Mouse (Mus musculus) C2C12 (cell line): ENCODE results near the gene Chchd10.

Source experiments
- CTCF ChIP-seq: IDR thresholded peaks from one replicate; pipeline ENCODE4 v1.5.1; 2011; ENCODE audit not compliant: control insufficient read depth, insufficient read depth, insufficient read length
- MAX ChIP-seq: IDR thresholded peaks from one replicate; pipeline ENCODE4 v1.6.1; 2011; ENCODE audit warnings: mild to moderate bottlenecking, control low read depth
- MYOG ChIP-seq: IDR thresholded peaks from one replicate; pipeline ENCODE4 v1.6.1; 2011; ENCODE audit not compliant: control insufficient read depth, insufficient read length; ENCODE audit errors: extremely low read depth
- USF1 ChIP-seq: IDR thresholded peaks from one replicate; pipeline ENCODE4 v1.6.1; 2011; ENCODE audit warnings: low read depth, mild to moderate bottlenecking, control low read depth, moderate library complexity

DNA sequence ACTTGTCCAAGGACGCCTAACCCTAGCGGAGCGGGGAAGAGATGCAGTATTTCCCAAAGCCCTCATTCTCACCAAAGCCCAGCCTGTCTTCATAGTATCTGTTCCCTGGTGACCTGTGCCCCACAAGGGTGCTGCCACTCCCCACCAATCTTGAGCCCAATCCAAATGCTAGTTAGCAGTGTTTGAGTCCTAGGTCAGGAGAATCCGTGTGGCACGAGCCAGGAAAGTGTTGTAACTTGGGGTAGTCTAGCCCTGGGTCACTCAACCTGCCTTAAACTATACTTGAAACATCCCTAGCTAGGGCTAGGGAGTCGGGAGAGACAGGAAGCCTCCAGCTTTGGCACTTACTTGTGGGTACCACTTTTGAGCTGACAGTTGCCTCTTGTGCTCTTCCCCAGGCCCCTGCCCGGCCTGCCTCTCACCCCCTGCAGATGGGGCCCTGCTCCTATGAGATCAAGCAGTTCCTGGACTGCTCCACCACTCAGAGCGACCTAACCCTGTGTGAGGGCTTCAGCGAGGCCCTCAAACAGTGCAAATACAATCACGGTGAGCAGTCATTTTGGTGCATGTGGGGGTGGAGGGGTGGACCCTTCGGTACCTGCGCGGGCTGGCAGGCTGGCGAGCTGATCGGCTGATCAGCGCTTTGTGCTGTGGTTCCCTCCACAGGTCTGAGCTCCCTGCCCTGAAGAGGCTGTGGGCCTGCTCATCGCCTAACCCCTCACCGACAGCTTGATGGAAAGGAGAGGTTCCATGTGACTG is 4.2 kb downstream of the Chchd10 start:
- TF ChIP-seq CTCF = no peak
- TF ChIP-seq MYOG = no peak
- TF ChIP-seq MAX = no peak
- TF ChIP-seq USF1 = no peak
